Mouse (Mus musculus): ENCODE measurements around the gene Scgb2b12.
"Not testable (repeated sequence)": the region's sequence is repeated elsewhere in the genome, so short reads cannot be mapped to it uniquely, and the experiment has no call there.

Scgb2b12 gene

GRCm38 (mm10) chr7:32327145-32327544, at the start of gene Scgb2b12:
Gene Scgb2b12 (minus strand): TSS chr7:32327245.
- not testable (repeated sequence) for DNase-seq

GRCm38 (mm10) chr7:32333882-32334281, 6.8 kb upstream of the Scgb2b12 start, which contains the start of gene Scgb1b12:
Gene Scgb1b12 (plus strand): TSS chr7:32334182.
- DNase-seq = not testable (repeated sequence)

All from cerebellum, postnatal 36 days (tissue).